Mouse (Mus musculus): ENCODE data around the gene Dock3. TPM values are rescaled to one million over a fixed set of nuclear protein-coding genes. Genes with fewer than 3 reads are reported as not detected.

Dock3 gene
- total RNA-seq, 2 experiments from 2014 or later, result 0.13 TPM; not detected in 1

- peak; percentile 98 for DNase-seq
Observed at GRCm38 (mm10) chr9:106886828-106887702, 344.6 kb downstream of the Dock3 start, which contains the start of gene Rbm15b. TSS of gene Rbm15b (minus strand) at chr9:106887428.

- peak; percentile 36 for DNase-seq
Observed at GRCm38 (mm10) chr9:106885901-106886731, 345.6 kb downstream of the Dock3 start.

GRCm38 (mm10) chr9:106884996-106885900 lies 346.5 kb downstream of the Dock3 start:
- no peak for DNase-seq

GRCm38 (mm10) chr9:106884306-106884705 lies 347.4 kb downstream of the Dock3 start:
- DNase-seq, result no peak

GRCm38 (mm10) chr9:106883085-106883484 lies 348.6 kb downstream of the Dock3 start:
- DNase-seq, result no peak

- no peak for DNase-seq
Observed at GRCm38 (mm10) chr9:106882176-106882575, 349.5 kb downstream of the Dock3 start.

GRCm38 (mm10) chr9:106881071-106881755 lies 350.5 kb downstream of the Dock3 start:
- DNase-seq, result no peak

- DNase-seq, result no peak
Observed at GRCm38 (mm10) chr9:106879471-106879870, 352.2 kb downstream of the Dock3 start.

- no peak for DNase-seq
Observed at GRCm38 (mm10) chr9:106876666-106877065, 355.0 kb downstream of the Dock3 start.

GRCm38 (mm10) chr9:106874216-106874615 lies 357.5 kb downstream of the Dock3 start:
- DNase-seq, result no peak

GRCm38 (mm10) chr9:106858036-106858435 lies 373.7 kb downstream of the Dock3 start:
- no peak for DNase-seq

- no peak for DNase-seq
Observed at GRCm38 (mm10) chr9:106856664-106857063, 375.0 kb downstream of the Dock3 start.

Small RNA genes within 50 kb of the gene (microRNA-seq; reads per million reads assigned to microRNA genes)
- gene Gm22238 (ENCODE audit: borderline replicate concordance in 2 of 2), result 0 reads per million in 2 experiments

Other genes starting within 250 kb of the Dock3 start
- gene Mapkapk3, start 58.0 kb upstream of the Dock3 start, total RNA-seq (2021), result 10 to 100 TPM; 27.7 to 32.1 TPM
- gene Cish, start 64.1 kb upstream of the Dock3 start, total RNA-seq (2021), result 100 to 1,000 TPM in 1 of 2 experiments, 1 to 10 TPM in 1; 2.3 to 100 TPM
- 10 to 100 TPM; 12.8 to 15.7 TPM for gene Hemk1, start 106.4 kb upstream of the Dock3 start, total RNA-seq (2021)
- 10 to 100 TPM; 34.1 to 44.0 TPM for gene 6430571L13Rik, start 108.7 kb upstream of the Dock3 start, total RNA-seq (2021)
- gene Cacna2d2, start 167.7 kb upstream of the Dock3 start, total RNA-seq (2021), result under 1 TPM; 0.83 to 0.84 TPM

All from gastrocnemius, postnatal 25 days (tissue).